Mouse (Mus musculus): ENCODE measurements around the gene Rft1.

DNA sequence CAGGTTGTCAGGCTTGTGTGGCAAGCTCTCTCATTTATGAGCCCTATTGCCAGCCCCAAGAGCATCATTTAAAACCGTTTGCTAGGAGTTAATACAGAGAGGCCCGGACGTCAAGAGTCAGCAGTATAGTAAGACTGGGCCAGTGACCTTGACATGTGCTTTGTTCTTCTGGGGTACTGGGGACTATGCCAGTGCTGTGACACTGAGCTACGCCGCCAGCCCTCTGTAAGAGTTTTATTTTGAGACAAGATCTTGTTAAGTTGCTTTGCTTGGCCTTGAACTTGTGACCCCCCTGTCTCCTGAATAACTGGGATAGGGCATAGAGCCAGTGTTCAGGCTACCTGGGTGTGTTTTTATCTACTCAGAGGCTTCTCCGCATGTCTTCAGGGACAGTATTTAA is 38.3 kb downstream of the Rft1 start:
- TF ChIP-seq CTCF (conservative IDR thresholded peaks at IDR 0.05; ENCODE audit: low read length) (no peak), NANOG (IDR thresholded peaks at IDR 0.05; ENCODE audit: borderline replicate concordance, low read length) (no peak)

Data from E14TG2a.4 (cell line).